Mouse (Mus musculus) thymus, adult 2 months (tissue): ENCODE measurements around the gene Lce1a2. TPM values are rescaled to one million over a fixed set of nuclear protein-coding genes. Genes with fewer than 3 reads are reported as not detected.

Experiments used
- DNase-seq: peaks from one replicate; pipeline ENCODE4 v3.0.0; 2021
- H3K27ac ChIP-seq: fragments of 200-500 bp; 2 replicates; pipeline ENCODE4 v1.5.1; 2012; ENCODE audit warnings: low read length, control low read depth; ENCODE audit not compliant: control insufficient read depth, insufficient read depth
- H3K27me3 ChIP-seq: fragments of 200-500 bp; 2 replicates; pipeline ENCODE4 v1.6.1; 2012; ENCODE audit warnings: mild to moderate bottlenecking, low read length, moderate library complexity, mixed read lengths; ENCODE audit not compliant: control insufficient read depth, insufficient read depth
- H3K36me3 ChIP-seq: fragments of 200-500 bp; 2 replicates; pipeline ENCODE4 v1.6.1; 2012; ENCODE audit warnings: mild to moderate bottlenecking, low read length, moderate library complexity; ENCODE audit not compliant: control insufficient read depth, insufficient read depth
- H3K4me1 ChIP-seq: fragments of 200-500 bp; replicated peaks from 2 replicates; pipeline ENCODE4 v1.6.1; 2012; ENCODE audit warnings: low read length; ENCODE audit not compliant: control insufficient read depth, insufficient read depth
- H3K4me3 ChIP-seq: fragments of 200-500 bp; 2 replicates; pipeline ENCODE4 v1.5.1; 2012; ENCODE audit warnings: mild to moderate bottlenecking, low read length, control low read depth, moderate library complexity; ENCODE audit not compliant: control insufficient read depth, insufficient read depth
- CTCF ChIP-seq: fragments of 200-500 bp; IDR thresholded peaks from 2 replicates; pipeline ENCODE4 v1.5.1; 2012; ENCODE audit warnings: mild to moderate bottlenecking, control low read depth, low read length, moderate library complexity, borderline replicate concordance; ENCODE audit not compliant: control insufficient read depth, poor library complexity, insufficient read depth; ENCODE audit errors: extremely low read depth
- POLR2A ChIP-seq: fragments of 200-500 bp; IDR thresholded peaks from 2 replicates; pipeline ENCODE4 v1.6.1; 2012; ENCODE audit warnings: mild to moderate bottlenecking, low read length, control low read depth, moderate library complexity; ENCODE audit not compliant: control insufficient read depth, poor library complexity, insufficient read depth; ENCODE audit errors: extremely low read depth
- WGBS: fragments of 180-500 bp; shearing (Covaris S2); methylation state at CpG from one replicate; pipeline ENCODE4 v1.1.7; 2018; 5-methylcytosine and 5-hydroxymethylcytosine counted together
- polyA plus RNA-seq: library from polyadenylated mRNA; depleted of rRNA; stranded (reverse); fragments of >200 nt; gene quantifications from 2 replicates; pipeline ENCODE4 v1.2.3, GENCODE M21; 2012; rRNA removed

The Lce1a2 gene
- polyA plus RNA-seq, 1 experiment: 1.00 TPM

- no peak within 1 kb of the TSS for H3K4me3 ChIP-seq
- no peaks in the 10 kb centered on the region for H3K36me3 ChIP-seq
- no peak within 1 kb of the TSS for H3K27ac ChIP-seq
- TF ChIP-seq POLR2A: no peak
- TF ChIP-seq CTCF: no peak
- no peak for DNase-seq
- H3K27me3 ChIP-seq: no peaks in the 10 kb centered on the region
- no peaks in the 10 kb centered on the region for H3K4me1 ChIP-seq
These were observed 13.3 kb downstream of the Lce1a2 start, which contains the start of gene Lce1b for GRCm38 (mm10) chr3:92656826-92657225. TSS of gene Lce1b (minus strand) at chr3:92656926.

DNA sequence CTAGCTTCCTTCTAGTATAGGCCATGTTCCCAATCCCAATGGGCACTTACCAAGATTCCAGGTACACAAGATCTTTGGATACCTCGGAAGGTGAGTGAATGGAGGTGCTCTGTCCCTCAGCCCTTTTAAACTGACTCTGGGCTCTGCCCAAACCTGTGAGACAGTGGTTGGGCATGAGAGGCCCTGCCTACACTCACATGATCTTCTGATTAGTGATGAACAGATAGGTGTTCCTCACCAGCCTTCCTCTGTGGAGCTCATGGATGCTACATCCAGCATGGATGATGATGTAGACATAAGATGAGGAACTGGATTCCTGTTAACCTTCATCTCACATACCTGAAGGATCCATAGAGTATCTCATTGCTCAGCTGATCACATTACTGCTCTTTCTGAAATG is 21.9 kb downstream of the Lce1a2 start, which contains the start of gene Lce1a1:
Gene Lce1a1 (minus strand): TSS at position 101 of the 400 bp plus-strand sequence.
- Histone ChIP-seq H3K27me3 (no peaks in the 10 kb centered on the region), H3K4me3 (no peak within 1 kb of the TSS), H3K27ac (no peak within 1 kb of the TSS), H3K4me1 (no peaks in the 10 kb centered on the region), H3K36me3 (no peaks in the 10 kb centered on the region)
- no peak for TF ChIP-seq CTCF
- no peak for TF ChIP-seq POLR2A
- DNase-seq: no peak
- 82% methylated on average over 1 of the region's 1 CpGs for WGBS

DNA sequence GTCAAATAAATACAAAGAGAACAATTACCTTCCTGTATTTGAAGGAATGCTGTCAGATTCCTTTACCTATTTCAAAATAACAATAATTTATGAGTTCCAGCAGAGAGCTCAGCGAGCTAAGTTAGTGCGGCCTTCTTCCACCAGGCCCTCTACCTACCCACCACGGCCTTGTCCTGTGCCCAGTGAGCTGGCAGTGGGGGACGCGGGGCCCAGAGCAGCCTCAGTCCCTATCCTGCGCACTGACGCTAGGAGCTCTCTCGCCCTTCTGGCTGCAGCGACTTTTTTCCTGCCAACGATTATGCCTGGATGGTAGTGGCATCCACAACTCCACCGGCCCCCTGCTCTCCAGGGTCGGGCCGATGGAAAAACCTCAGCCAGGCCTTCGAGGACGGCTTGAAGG is 30.3 kb downstream of the Lce1a2 start:
- TF ChIP-seq POLR2A (no peak), CTCF (no peak)
- 95% methylated on average over 15 of the region's 15 CpGs for WGBS
- Histone ChIP-seq H3K27ac (no peak overlapping the region), H3K36me3 (no peaks in the 10 kb centered on the region), H3K27me3 (no peaks in the 10 kb centered on the region), H3K4me3 (no peak overlapping the region), H3K4me1 (no peaks in the 10 kb centered on the region)
- DNase-seq: no peak

GRCm38 (mm10) chr3:92638653-92638991 is 31.5 kb downstream of the Lce1a2 start:
- TF ChIP-seq CTCF: no peak
- no peak for TF ChIP-seq POLR2A
- Histone ChIP-seq H3K27me3 (no peaks in the 10 kb centered on the region), H3K4me1 (no peaks in the 10 kb centered on the region), H3K27ac (no peak overlapping the region), H3K4me3 (no peak overlapping the region), H3K36me3 (no peaks in the 10 kb centered on the region)
- DNase-seq: no peak
- 90% methylated on average over 3 of the region's 3 CpGs for WGBS

- no peak overlapping the region for H3K27ac ChIP-seq
- TF ChIP-seq CTCF: no peak
- no peak for TF ChIP-seq POLR2A
- no peaks in the 10 kb centered on the region for H3K27me3 ChIP-seq
- DNase-seq: no peak
- H3K4me3 ChIP-seq: no peak overlapping the region
- WGBS: 65% methylated on average over 1 of the region's 1 CpGs
- no peaks in the 10 kb centered on the region for H3K36me3 ChIP-seq
- no peaks in the 10 kb centered on the region for H3K4me1 ChIP-seq
These were observed 32.1 kb downstream of the Lce1a2 start for GRCm38 (mm10) chr3:92637745-92638652.

- TF ChIP-seq CTCF (no peak), POLR2A (no peak)
These were observed 48.6 kb downstream of the Lce1a2 start, which contains the start of gene Lce6a for GRCm38 (mm10) chr3:92621560-92621959. TSS of gene Lce6a (minus strand) at chr3:92621660.

More at GRCm38 (mm10) chr3:92621560-92621959, 48.6 kb downstream of the Lce1a2 start, which contains the start of gene Lce6a:
- WGBS: 91% methylated on average over 2 of the region's 2 CpGs
- H3K4me1 ChIP-seq: no peaks in the 10 kb centered on the region
- H3K27ac ChIP-seq: no peak within 1 kb of the TSS
- no peak for DNase-seq
- H3K4me3 ChIP-seq: no peak within 1 kb of the TSS
- no peaks in the 10 kb centered on the region for H3K27me3 ChIP-seq
- H3K36me3 ChIP-seq: no peaks in the 10 kb centered on the region

Other genes starting within 250 kb of the Lce1a2 start
- gene Gm9774, start 240.9 kb downstream of the Lce1a2 start, polyA plus RNA-seq: 9.9 and 12.4 TPM in 2 replicates
- gene Sprr2k, start 237.7 kb downstream of the Lce1a2 start, polyA plus RNA-seq: not detected in 2 replicates
- gene Sprr1b, start 231.5 kb downstream of the Lce1a2 start, polyA plus RNA-seq: 2.2 and 2.5 TPM in 2 replicates
- 0.14 and 0.51 TPM in 2 replicates for gene Sprr3, start 211.6 kb downstream of the Lce1a2 start, polyA plus RNA-seq
- 30.1 and 34.5 TPM in 2 replicates for gene Sprr1a, start 184.4 kb downstream of the Lce1a2 start, polyA plus RNA-seq
- gene Sprr4, start 169.8 kb downstream of the Lce1a2 start, polyA plus RNA-seq: not detected in 2 replicates
- gene 2310046K23Rik, start 135.8 kb downstream of the Lce1a2 start, polyA plus RNA-seq: 0.82 and 1.9 TPM in 2 replicates
- gene Ivl, start 96.6 kb downstream of the Lce1a2 start, polyA plus RNA-seq: 0.26 and 0.28 TPM in 2 replicates
- 0.45 and 1.3 TPM in 2 replicates for gene Smcp, start 81.3 kb downstream of the Lce1a2 start, polyA plus RNA-seq
- gene 2210017I01Rik, start 62.8 kb downstream of the Lce1a2 start, polyA plus RNA-seq: 0.22 TPM in 1 of 2 replicates, not detected in the other
- not detected in 2 replicates for gene Lce6a, start 48.7 kb downstream of the Lce1a2 start, polyA plus RNA-seq
- 0.42 and 0.85 TPM in 2 replicates for gene Lce1a1, start 22.0 kb downstream of the Lce1a2 start, polyA plus RNA-seq
- gene Lce1b, start 13.4 kb downstream of the Lce1a2 start, polyA plus RNA-seq: 0.54 and 1.1 TPM in 2 replicates
- 0.20 TPM in 2 replicates for gene Lce1c, start 8.9 kb upstream of the Lce1a2 start, polyA plus RNA-seq
- gene Lce1d, start 16.9 kb upstream of the Lce1a2 start, polyA plus RNA-seq: 0.37 and 0.96 TPM in 2 replicates
- gene Lce1e, start 38.8 kb upstream of the Lce1a2 start, polyA plus RNA-seq: 0.31 and 0.48 TPM in 2 replicates
- gene Lce1f, start 50.0 kb upstream of the Lce1a2 start, polyA plus RNA-seq: 0.26 and 0.73 TPM in 2 replicates
- gene Gm38119, start 68.8 kb upstream of the Lce1a2 start, polyA plus RNA-seq: not detected in 2 replicates
- 0.26 TPM in 1 of 2 replicates, not detected in the other for gene Lce1g, start 82.0 kb upstream of the Lce1a2 start, polyA plus RNA-seq
- gene Lce1h, start 94.8 kb upstream of the Lce1a2 start, polyA plus RNA-seq: 0.27 TPM in 1 of 2 replicates, not detected in the other
- gene Lce1i, start 108.6 kb upstream of the Lce1a2 start, polyA plus RNA-seq: 0.27 TPM in 1 of 2 replicates, not detected in the other
- gene Lce1j, start 120.2 kb upstream of the Lce1a2 start, polyA plus RNA-seq: 0.66 and 1.3 TPM in 2 replicates
- 0.35 TPM in 1 of 2 replicates, not detected in the other for gene Lce1k, start 137.6 kb upstream of the Lce1a2 start, polyA plus RNA-seq
- 0.38 and 0.40 TPM in 2 replicates for gene Kprp, start 156.9 kb upstream of the Lce1a2 start, polyA plus RNA-seq
- 0.23 TPM in 1 of 2 replicates, not detected in the other for gene Lce1l, start 181.0 kb upstream of the Lce1a2 start, polyA plus RNA-seq
- gene 2310050C09Rik, start 199.9 kb upstream of the Lce1a2 start, polyA plus RNA-seq: 0.36 TPM in 2 replicates